Mouse (Mus musculus): ENCODE measurements at regions not wholly inside any gene's neighbourhood (a gene's known extent, or its start where the extent isn't known, plus 50 kb on each side); places are given as distances from the start of the nearest gene placed in this dataset.

DNA sequence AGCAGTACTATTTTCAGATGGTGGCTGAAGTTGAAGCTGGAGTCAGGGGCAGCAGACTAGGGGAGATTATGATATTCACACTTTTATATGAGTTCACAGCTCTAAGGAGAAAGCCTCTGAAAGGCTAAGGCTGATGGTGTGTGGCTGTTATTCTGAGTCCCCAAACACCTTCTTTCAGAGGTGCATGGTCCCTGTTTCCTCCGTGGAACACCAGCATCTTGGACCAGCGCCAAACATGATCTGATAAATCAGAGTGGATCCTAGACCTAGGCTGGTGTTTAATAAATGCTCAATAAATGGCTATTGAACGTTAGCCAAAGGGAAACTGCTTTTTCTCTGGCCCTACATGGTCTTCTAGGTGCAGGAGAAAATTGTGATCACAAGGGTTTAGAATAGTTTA is 269.2 kb downstream of the Agtpbp1 start:
- TF ChIP-seq CTCF (IDR thresholded peaks at IDR 0.05; ENCODE audit: low read depth): no peak
- no peak for TF ChIP-seq EP300 (optimal IDR thresholded peaks at IDR 0.05)

All from stomach, postnatal 0 days (tissue).